Mouse (Mus musculus) C2C12 (cell line): Measurements from ENCODE around the gene Pex6.

Source experiments
- CEBPB ChIP-seq: IDR thresholded peaks from one replicate; pipeline ENCODE4 v1.6.1; 2011; ENCODE audit warnings: low read depth, mild to moderate bottlenecking, control low read depth, moderate library complexity
- CTCF ChIP-seq: IDR thresholded peaks from one replicate; pipeline ENCODE4 v1.5.1; 2011; ENCODE audit not compliant: control insufficient read depth, insufficient read depth, insufficient read length
- FOSL1 ChIP-seq: IDR thresholded peaks from one replicate; pipeline ENCODE4 v1.8.0; 2011; ENCODE audit warnings: mild to moderate bottlenecking, low read length; ENCODE audit not compliant: poor library complexity, insufficient read depth, severe bottlenecking
- MAX ChIP-seq: IDR thresholded peaks from one replicate; pipeline ENCODE4 v1.6.1; 2011; ENCODE audit warnings: mild to moderate bottlenecking, control low read depth
- MYOD1 ChIP-seq: IDR thresholded peaks from one replicate; pipeline ENCODE4 v1.6.1; 2011; ENCODE audit warnings: low read depth; ENCODE audit not compliant: control insufficient read depth, insufficient read length
- MYOG ChIP-seq: IDR thresholded peaks from one replicate; pipeline ENCODE4 v1.6.1; 2011; ENCODE audit not compliant: control insufficient read depth, insufficient read length; ENCODE audit errors: extremely low read depth
- USF1 ChIP-seq: IDR thresholded peaks from one replicate; pipeline ENCODE4 v1.6.1; 2011; ENCODE audit warnings: low read depth, mild to moderate bottlenecking, control low read depth, moderate library complexity

- TF ChIP-seq MAX (no peak), CTCF (no peak), USF1 (no peak), CEBPB (no peak), MYOG (no peak), FOSL1 (no peak), MYOD1 (no peak)
Measured at GRCm38 (mm10) chr17:46758753-46759152, 47.5 kb downstream of the Pex6 start.
